Mouse (Mus musculus): ENCODE results near the gene Acot10. TPM values are rescaled to one million over a fixed set of nuclear protein-coding genes. Genes with fewer than 3 reads are reported as not detected.
"Not testable (repeated sequence)": the region's sequence is repeated elsewhere in the genome, so short reads cannot be mapped to it uniquely, and the experiment has no call there.

Acot10 gene
- total RNA-seq (2015), result 0.22 and 0.66 TPM in 2 replicates
- total RNA-seq (2017), result 0.04 TPM in 1 of 2 replicates, not detected in the other

DNA sequence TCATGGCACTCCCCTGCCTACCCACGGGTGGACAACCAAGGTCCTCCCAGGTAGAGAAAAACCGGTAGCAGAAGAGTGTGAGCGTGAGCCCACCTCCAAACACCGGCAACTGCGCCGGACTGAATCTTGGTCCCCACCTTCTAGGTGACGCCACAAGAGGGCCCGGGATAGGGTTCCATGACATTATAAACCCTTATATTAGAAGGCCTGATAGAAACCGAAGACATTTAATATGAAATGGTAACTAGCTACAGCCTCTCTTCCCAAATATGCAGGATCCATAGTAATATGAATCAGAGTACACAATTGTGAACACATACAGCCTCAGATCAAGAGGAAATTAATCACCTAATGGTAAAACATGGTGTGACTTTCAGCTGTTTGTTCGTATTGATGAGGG, at the start of gene Acot10:
TSS of gene Acot10 (minus strand) at position 101 of the 400 bp plus-strand sequence.
- ATAC-seq (replicated peaks; ENCODE audit: poor library complexity), result no peak

DNA sequence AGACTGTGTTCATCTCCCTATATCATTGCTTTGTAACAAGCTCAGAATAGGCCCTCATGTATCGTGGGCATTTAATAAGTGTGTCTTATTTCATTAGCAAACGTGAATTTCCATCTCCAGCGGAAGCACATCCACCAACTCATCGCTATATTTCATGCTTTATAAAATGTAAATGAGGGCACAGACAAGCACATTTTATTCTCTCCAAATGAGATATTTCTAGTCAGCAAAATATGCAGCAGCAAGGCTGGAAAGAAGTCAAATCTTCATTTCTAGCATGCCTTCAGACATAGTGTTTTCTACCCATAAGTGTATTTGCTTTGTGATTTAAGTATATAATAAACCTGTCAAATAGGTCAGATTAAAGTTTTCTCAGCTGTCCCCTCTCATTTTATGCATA, 45.3 kb upstream of the Acot10 start:
- no peak for ATAC-seq (replicated peaks; ENCODE audit: poor library complexity)

DNA sequence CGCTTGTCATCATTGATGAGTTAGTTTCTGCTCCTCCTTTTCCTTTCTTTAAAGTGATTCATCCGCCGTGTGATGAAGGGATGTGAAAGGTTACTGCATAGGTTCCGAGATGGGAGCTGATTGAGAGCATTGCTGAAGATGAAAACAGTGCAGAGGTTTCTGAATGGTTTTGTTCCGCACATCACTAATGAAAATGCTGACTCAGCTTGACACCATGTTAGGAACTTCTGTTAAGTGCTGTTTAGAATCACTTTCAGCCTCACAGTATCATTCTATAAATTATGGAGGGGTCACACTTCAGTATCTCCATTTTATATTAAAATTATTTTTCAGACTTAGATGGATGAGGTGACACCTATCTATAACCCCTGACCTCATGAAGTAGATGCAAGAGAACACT, 29.7 kb upstream of the Acot10 start:
- no peak for ATAC-seq (replicated peaks; ENCODE audit: poor library complexity)

- no peak for ATAC-seq (replicated peaks; ENCODE audit: poor library complexity)
These were observed 17.6 kb upstream of the Acot10 start for GRCm38 (mm10) chr15:20684200-20684599.

DNA sequence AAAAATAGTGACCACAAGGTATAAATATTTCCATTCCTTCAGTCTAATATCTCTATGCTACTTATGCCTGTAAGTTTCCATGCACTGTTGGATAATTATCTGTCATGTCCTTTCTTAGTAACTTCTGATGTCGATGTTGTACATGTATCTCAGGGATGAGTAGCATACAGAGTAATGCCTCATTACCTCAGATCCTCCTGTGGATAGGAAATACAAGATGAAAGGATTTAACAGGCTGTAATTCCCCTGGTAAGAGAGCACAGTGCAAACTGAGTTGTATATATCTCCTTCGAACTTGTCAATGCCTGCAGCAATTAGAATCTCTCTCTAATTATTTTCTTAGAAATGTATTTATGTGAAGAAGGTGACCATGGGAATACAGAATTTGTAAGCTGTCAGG, 16.2 kb upstream of the Acot10 start:
- no peak for ATAC-seq (replicated peaks; ENCODE audit: poor library complexity)

- ATAC-seq (replicated peaks; ENCODE audit: poor library complexity), result not testable (repeated sequence)
These were observed 3.0 kb upstream of the Acot10 start for GRCm38 (mm10) chr15:20669507-20669906.

DNA sequence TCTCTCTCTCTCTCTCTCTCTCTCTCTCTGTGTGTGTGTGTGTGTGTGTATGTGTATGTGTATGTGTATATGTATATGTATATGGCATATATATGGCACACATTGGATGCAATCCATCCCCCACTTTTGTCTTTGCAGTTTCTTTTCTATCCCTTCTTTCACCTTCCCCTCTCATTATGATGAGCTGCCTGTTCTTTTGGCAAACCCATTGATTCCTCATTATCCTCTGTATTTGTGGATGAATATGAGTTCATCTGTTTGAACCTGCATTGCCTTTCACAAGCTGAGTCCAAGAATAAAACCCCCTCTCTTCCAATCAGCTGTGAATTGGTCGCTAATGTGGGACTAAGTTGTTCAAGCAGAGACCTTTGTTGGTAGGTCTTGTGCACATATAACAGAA, 1.4 kb upstream of the Acot10 start:
- no peak for ATAC-seq (replicated peaks; ENCODE audit: poor library complexity)

- no peak for ATAC-seq (replicated peaks; ENCODE audit: poor library complexity)
These were observed 800 bp upstream of the Acot10 start for GRCm38 (mm10) chr15:20667350-20667749.

DNA sequence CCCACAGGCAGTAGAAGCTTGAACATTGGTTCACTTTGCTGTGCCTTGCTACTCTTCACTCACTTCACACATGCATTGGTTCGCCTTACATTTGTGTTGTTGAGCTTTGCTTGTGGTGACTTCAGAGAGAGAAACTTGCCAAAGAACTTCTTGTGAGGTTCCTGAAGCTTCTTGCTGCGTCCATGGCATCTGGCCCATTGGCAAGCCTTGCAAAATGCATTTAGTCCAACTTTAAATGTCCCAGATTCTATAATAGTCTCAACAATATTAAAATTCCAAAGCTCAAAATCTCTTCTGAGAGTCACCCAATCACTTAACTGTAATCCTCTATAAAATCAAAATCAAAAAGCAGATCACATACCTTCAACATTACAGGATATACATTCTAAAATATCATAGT, 6.3 kb downstream of the Acot10 start:
- ATAC-seq (replicated peaks; ENCODE audit: poor library complexity), result no peak

DNA sequence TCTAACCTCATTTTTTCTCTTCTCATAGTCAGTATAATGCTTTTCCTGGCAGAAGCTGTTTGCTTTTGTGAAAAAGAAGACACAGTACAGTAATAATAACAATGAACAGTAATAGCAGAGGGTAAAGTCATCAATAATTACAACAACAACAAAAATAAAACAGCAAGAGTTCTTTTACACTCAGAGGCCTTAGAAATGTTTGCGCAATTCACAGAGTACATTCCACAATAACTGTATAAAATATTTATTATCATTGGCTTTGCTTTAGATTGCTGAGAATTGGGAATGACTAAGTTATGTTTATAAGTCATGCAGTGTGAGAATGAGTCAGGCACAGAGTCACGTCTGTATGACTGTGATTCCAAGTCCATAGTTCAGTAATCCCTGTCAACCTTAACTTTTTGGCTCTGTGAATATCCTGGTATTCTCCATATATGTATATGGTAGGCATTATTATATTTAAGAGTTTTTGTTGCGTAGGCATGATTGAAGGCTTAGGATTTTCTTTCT, 23.6 kb downstream of the Acot10 start:
- ATAC-seq (replicated peaks; ENCODE audit: poor library complexity), result no peak

- no peak for ATAC-seq (replicated peaks; ENCODE audit: poor library complexity)
These were observed 27.4 kb downstream of the Acot10 start for GRCm38 (mm10) chr15:20639155-20639554.

DNA sequence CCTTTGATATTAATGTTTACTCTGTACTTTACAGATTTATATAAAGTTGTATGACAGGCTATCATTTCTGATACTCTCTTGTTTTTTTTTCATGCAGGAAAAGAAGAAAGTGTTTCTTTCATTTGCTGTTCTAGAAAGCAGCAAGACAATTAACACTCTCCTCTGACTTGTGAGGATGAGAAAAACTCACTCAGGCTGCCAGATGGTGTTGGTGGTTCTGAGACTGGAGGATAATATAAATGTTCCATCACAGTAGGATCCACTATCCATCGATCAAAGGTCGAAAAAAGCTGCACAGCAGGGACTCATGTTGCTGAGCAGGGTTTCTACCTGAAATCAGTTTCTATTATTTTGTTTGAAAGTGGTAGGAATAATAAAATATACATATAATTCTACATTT, 32.0 kb downstream of the Acot10 start:
- no peak for ATAC-seq (replicated peaks; ENCODE audit: poor library complexity)

Other genes with a start within 250 kb of the Acot10 start
- not detected in 2 replicates for gene Cdh12, start 217.5 kb downstream of the Acot10 start, total RNA-seq (2015)
- gene Cdh12, start 217.5 kb downstream of the Acot10 start, total RNA-seq (2017), result not detected in 2 replicates

Measured in megakaryocyte progenitor cell, adult 5-6 weeks (primary cell).